Mouse (Mus musculus): ENCODE measurements around the gene Adcy7. TPM values are rescaled to one million over a fixed set of nuclear protein-coding genes. Genes with fewer than 3 reads are reported as not detected.
A peak's percentile ranks its signal among the peaks of the same experiment; 100 is the strongest.

Adcy7 gene
- polyA plus RNA-seq (2014; fragmentation: Nextera tagmentation; extraction: Ambion mirVana), result 2.2 and 3.7 TPM in 2 replicates

- ATAC-seq (ENCODE audit: low read depth), result peak; percentile 58; the same call in 1 of the 2 replicates
- Histone ChIP-seq H3K9ac (replicated peaks; ENCODE audit: low read depth, low read length) (peak within 1 kb of the TSS; percentile 54), H3K27me3 (ENCODE audit: control insufficient read depth, insufficient read depth, low read length) (0 out of 2 replicates have a peak, but pooled peaks cover 3% of the 10 kb centered on the region), H3K4me3 (ENCODE audit: low read depth, low read length) (peak within 1 kb of the TSS; percentile 42), H3K4me2 (ENCODE audit: low read depth, low read length) (peak within 1 kb of the TSS; percentile 96), H3K9me3 (ENCODE audit: control insufficient read depth, low read length) (no peaks in the 10 kb centered on the region), H3K27ac (ENCODE audit: low read depth, low read length) (no peak within 1 kb of the TSS), H3K36me3 (ENCODE audit: control insufficient read depth, insufficient read depth, low read length) (no peaks in the 10 kb centered on the region), H3K4me1 (ENCODE audit: control insufficient read depth, insufficient read depth, low read length) (peaks cover 8% of the 10 kb centered on the region; the same call in 1 of the 2 replicates)
- WGBS, result 3% methylated on average over 64 of the region's 64 CpGs
Observed at GRCm38 (mm10) chr8:88272231-88273050, at the start of gene Adcy7. TSS of gene Adcy7 (plus strand) at chr8:88272403.

GRCm38 (mm10) chr8:88225358-88225757 lies 46.8 kb upstream of the Adcy7 start:
- Histone ChIP-seq H3K36me3 (ENCODE audit: control insufficient read depth, insufficient read depth, low read length) (no peaks in the 10 kb centered on the region), H3K4me1 (ENCODE audit: control insufficient read depth, insufficient read depth, low read length) (peaks cover 16% of the 10 kb centered on the region), H3K4me2 (ENCODE audit: low read depth, low read length) (no peak overlapping the region), H3K27ac (ENCODE audit: low read depth, low read length) (peak overlapping the region; percentile 62), H3K9ac (replicated peaks; ENCODE audit: low read depth, low read length) (no peak overlapping the region), H3K4me3 (ENCODE audit: low read depth, low read length) (no peak overlapping the region), H3K9me3 (ENCODE audit: control insufficient read depth, low read length) (no peaks in the 10 kb centered on the region), H3K27me3 (ENCODE audit: control insufficient read depth, insufficient read depth, low read length) (no peaks in the 10 kb centered on the region)
- ATAC-seq (ENCODE audit: low read depth), result peak; percentile 56; the same call in 1 of the 2 replicates
- WGBS, result 8% methylated on average over 5 of the region's 5 CpGs

- H3K4me1 ChIP-seq (ENCODE audit: control insufficient read depth, insufficient read depth, low read length), result peaks cover 16% of the 10 kb centered on the region
- WGBS, result 61% methylated on average over 6 of the region's 6 CpGs
- H3K27ac ChIP-seq (ENCODE audit: low read depth, low read length), result no peak overlapping the region
- H3K4me3 ChIP-seq (ENCODE audit: low read depth, low read length), result no peak overlapping the region
- no peaks in the 10 kb centered on the region for H3K27me3 ChIP-seq (ENCODE audit: control insufficient read depth, insufficient read depth, low read length)
- ATAC-seq (ENCODE audit: low read depth), result no peak
- no peaks in the 10 kb centered on the region for H3K36me3 ChIP-seq (ENCODE audit: control insufficient read depth, insufficient read depth, low read length)
- H3K9me3 ChIP-seq (ENCODE audit: control insufficient read depth, low read length), result no peaks in the 10 kb centered on the region
- no peak overlapping the region for H3K9ac ChIP-seq (replicated peaks; ENCODE audit: low read depth, low read length)
- H3K4me2 ChIP-seq (ENCODE audit: low read depth, low read length), result no peak overlapping the region
Observed at GRCm38 (mm10) chr8:88227851-88228250, 44.4 kb upstream of the Adcy7 start.

- H3K9ac ChIP-seq (replicated peaks; ENCODE audit: low read depth, low read length), result no peak overlapping the region
- no peak overlapping the region for H3K4me2 ChIP-seq (ENCODE audit: low read depth, low read length)
- peaks cover 16% of the 10 kb centered on the region for H3K4me1 ChIP-seq (ENCODE audit: control insufficient read depth, insufficient read depth, low read length)
- H3K9me3 ChIP-seq (ENCODE audit: control insufficient read depth, low read length), result no peaks in the 10 kb centered on the region
- no peak overlapping the region for H3K27ac ChIP-seq (ENCODE audit: low read depth, low read length)
- ATAC-seq (ENCODE audit: low read depth), result no peak
- no peaks in the 10 kb centered on the region for H3K36me3 ChIP-seq (ENCODE audit: control insufficient read depth, insufficient read depth, low read length)
- 30% methylated on average over 1 of the region's 1 CpGs for WGBS
- no peak overlapping the region for H3K4me3 ChIP-seq (ENCODE audit: low read depth, low read length)
- H3K27me3 ChIP-seq (ENCODE audit: control insufficient read depth, insufficient read depth, low read length), result no peaks in the 10 kb centered on the region
Observed at GRCm38 (mm10) chr8:88228286-88228685, 43.9 kb upstream of the Adcy7 start.

GRCm38 (mm10) chr8:88228800-88229199 lies 43.4 kb upstream of the Adcy7 start:
- Histone ChIP-seq H3K9me3 (ENCODE audit: control insufficient read depth, low read length) (no peaks in the 10 kb centered on the region), H3K4me3 (ENCODE audit: low read depth, low read length) (no peak overlapping the region), H3K36me3 (ENCODE audit: control insufficient read depth, insufficient read depth, low read length) (no peaks in the 10 kb centered on the region), H3K9ac (replicated peaks; ENCODE audit: low read depth, low read length) (no peak overlapping the region), H3K4me2 (ENCODE audit: low read depth, low read length) (no peak overlapping the region), H3K27ac (ENCODE audit: low read depth, low read length) (no peak overlapping the region), H3K27me3 (ENCODE audit: control insufficient read depth, insufficient read depth, low read length) (no peaks in the 10 kb centered on the region), H3K4me1 (ENCODE audit: control insufficient read depth, insufficient read depth, low read length) (peaks cover 16% of the 10 kb centered on the region)
- ATAC-seq (ENCODE audit: low read depth), result no peak
- WGBS, result no CpG with 5 or more reads among the region's 1 CpGs

- Histone ChIP-seq H3K9me3 (ENCODE audit: control insufficient read depth, low read length) (no peaks in the 10 kb centered on the region), H3K4me2 (ENCODE audit: low read depth, low read length) (no peak overlapping the region), H3K9ac (replicated peaks; ENCODE audit: low read depth, low read length) (no peak overlapping the region), H3K27me3 (ENCODE audit: control insufficient read depth, insufficient read depth, low read length) (no peaks in the 10 kb centered on the region), H3K36me3 (ENCODE audit: control insufficient read depth, insufficient read depth, low read length) (no peaks in the 10 kb centered on the region), H3K4me3 (ENCODE audit: low read depth, low read length) (no peak overlapping the region), H3K27ac (ENCODE audit: low read depth, low read length) (no peak overlapping the region), H3K4me1 (ENCODE audit: control insufficient read depth, insufficient read depth, low read length) (no peaks in the 10 kb centered on the region)
- no peak for ATAC-seq (ENCODE audit: low read depth)
- 61% methylated on average over 2 of the region's 2 CpGs for WGBS
Observed at GRCm38 (mm10) chr8:88236666-88237065, 35.5 kb upstream of the Adcy7 start.

GRCm38 (mm10) chr8:88237606-88238005 lies 34.6 kb upstream of the Adcy7 start:
- H3K4me1 ChIP-seq (ENCODE audit: control insufficient read depth, insufficient read depth, low read length), result no peaks in the 10 kb centered on the region
- H3K9ac ChIP-seq (replicated peaks; ENCODE audit: low read depth, low read length), result no peak overlapping the region
- no peak overlapping the region for H3K27ac ChIP-seq (ENCODE audit: low read depth, low read length)
- H3K4me2 ChIP-seq (ENCODE audit: low read depth, low read length), result no peak overlapping the region
- no peaks in the 10 kb centered on the region for H3K9me3 ChIP-seq (ENCODE audit: control insufficient read depth, low read length)
- no peak for ATAC-seq (ENCODE audit: low read depth)
- whole genome bisulfite sequencing, result 88% methylated on average over 2 of the region's 2 CpGs
- H3K4me3 ChIP-seq (ENCODE audit: low read depth, low read length), result no peak overlapping the region
- no peaks in the 10 kb centered on the region for H3K36me3 ChIP-seq (ENCODE audit: control insufficient read depth, insufficient read depth, low read length)
- no peaks in the 10 kb centered on the region for H3K27me3 ChIP-seq (ENCODE audit: control insufficient read depth, insufficient read depth, low read length)

GRCm38 (mm10) chr8:88239277-88239676 lies 32.9 kb upstream of the Adcy7 start:
- H3K4me2 ChIP-seq (ENCODE audit: low read depth, low read length), result no peak overlapping the region
- ATAC-seq (ENCODE audit: low read depth), result no peak
- WGBS, result 85% methylated on average over 5 of the region's 5 CpGs
- no peaks in the 10 kb centered on the region for H3K27me3 ChIP-seq (ENCODE audit: control insufficient read depth, insufficient read depth, low read length)
- no peaks in the 10 kb centered on the region for H3K4me1 ChIP-seq (ENCODE audit: control insufficient read depth, insufficient read depth, low read length)
- H3K9me3 ChIP-seq (ENCODE audit: control insufficient read depth, low read length), result no peaks in the 10 kb centered on the region
- H3K4me3 ChIP-seq (ENCODE audit: low read depth, low read length), result no peak overlapping the region
- no peaks in the 10 kb centered on the region for H3K36me3 ChIP-seq (ENCODE audit: control insufficient read depth, insufficient read depth, low read length)
- H3K27ac ChIP-seq (ENCODE audit: low read depth, low read length), result no peak overlapping the region
- H3K9ac ChIP-seq (replicated peaks; ENCODE audit: low read depth, low read length), result no peak overlapping the region

GRCm38 (mm10) chr8:88241871-88242270 lies 30.3 kb upstream of the Adcy7 start:
- Histone ChIP-seq H3K9me3 (ENCODE audit: control insufficient read depth, low read length) (no peaks in the 10 kb centered on the region), H3K27me3 (ENCODE audit: control insufficient read depth, insufficient read depth, low read length) (no peaks in the 10 kb centered on the region), H3K4me1 (ENCODE audit: control insufficient read depth, insufficient read depth, low read length) (no peaks in the 10 kb centered on the region), H3K36me3 (ENCODE audit: control insufficient read depth, insufficient read depth, low read length) (no peaks in the 10 kb centered on the region; the same call in 1 of the 2 replicates), H3K9ac (replicated peaks; ENCODE audit: low read depth, low read length) (no peak overlapping the region), H3K4me3 (ENCODE audit: low read depth, low read length) (no peak overlapping the region), H3K27ac (ENCODE audit: low read depth, low read length) (no peak overlapping the region), H3K4me2 (ENCODE audit: low read depth, low read length) (no peak overlapping the region)
- ATAC-seq (ENCODE audit: low read depth), result no peak
- WGBS, result 85% methylated on average over 4 of the region's 4 CpGs
